Mouse (Mus musculus) heart, postnatal 10 days (tissue): Measurements from ENCODE around the gene Arhgef1. TPM values are rescaled to one million over a fixed set of nuclear protein-coding genes. Genes with fewer than 3 reads are reported as not detected.

Experiments used
- DNase-seq, 2 experiments: peaks; one replicate each; pipeline ENCODE4 v3.0.0; 2021
- intact Hi-C: fragments of 180-260 bp; cut with DNase I; formaldehyde crosslinking; loops from one replicate; pipeline ENCODE4 v1.15.1; 2025
- total RNA-seq, 2 experiments: library from RNA; stranded (reverse); gene quantifications; 2 replicates each; pipeline ENCODE4 v1.2.3; 2021

Gene Arhgef1
- total RNA-seq, 2 experiments from 2014 or later: 75.3 to 87.0 TPM

GRCm38 (mm10) chr7:24930475-24930874 lies 27.8 kb downstream of the Arhgef1 start:
- DNase-seq: no peak
- intact Hi-C loops: no loop called here

- intact Hi-C loops: no loop called here
- no peak for DNase-seq
Measured at GRCm38 (mm10) chr7:24931651-24932050, 28.9 kb downstream of the Arhgef1 start.

DNA sequence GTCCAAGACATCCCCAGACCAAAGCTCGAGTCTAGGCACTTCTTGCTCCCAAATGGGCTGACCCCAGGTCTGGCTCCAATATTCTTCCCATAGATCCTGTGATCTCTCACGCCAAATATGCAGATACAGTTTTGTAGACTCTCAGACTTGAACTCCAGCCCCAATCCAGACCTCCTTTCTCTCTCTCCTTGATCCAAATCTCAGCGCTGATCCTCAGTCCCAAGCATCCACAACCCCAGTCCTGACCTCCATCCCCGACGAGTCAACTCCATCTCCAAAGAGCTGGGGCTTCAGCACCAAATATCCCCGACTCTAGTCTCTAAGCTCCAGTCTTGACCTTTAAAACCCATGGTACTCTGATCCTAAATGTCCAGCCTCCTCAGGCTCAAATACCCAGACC lies 40.9 kb downstream of the Arhgef1 start:
- no peak for DNase-seq
- intact Hi-C loops: no loop called here

GRCm38 (mm10) chr7:24944257-24944950 lies 41.7 kb downstream of the Arhgef1 start, which contains the start of gene Gm4881:
Gene Gm4881, minus strand, starts transcription at chr7:24944494.
- DNase-seq: no peak
- intact Hi-C loops: no loop called here

- intact Hi-C loops: no loop called here
- DNase-seq: no peak
Measured at GRCm38 (mm10) chr7:24947316-24948048, 44.8 kb downstream of the Arhgef1 start.

GRCm38 (mm10) chr7:24948774-24949173 lies 46.1 kb downstream of the Arhgef1 start:
- intact Hi-C loops: loop anchor here (1.0 kb wide), 1 partner anchor 58 kb away; no protein-coding TSS in a partner anchor
- no peak for DNase-seq

- DNase-seq: peak; percentile 73 to 86
- intact Hi-C loops: loop anchor here (1.0 kb wide), 1 partner anchor 60 kb away; no protein-coding TSS in a partner anchor
Measured at GRCm38 (mm10) chr7:24949958-24950623, 47.4 kb downstream of the Arhgef1 start.

GRCm38 (mm10) chr7:24953966-24954365 lies 51.3 kb downstream of the Arhgef1 start:
- intact Hi-C loops: no loop called here
- no peak for DNase-seq

DNA sequence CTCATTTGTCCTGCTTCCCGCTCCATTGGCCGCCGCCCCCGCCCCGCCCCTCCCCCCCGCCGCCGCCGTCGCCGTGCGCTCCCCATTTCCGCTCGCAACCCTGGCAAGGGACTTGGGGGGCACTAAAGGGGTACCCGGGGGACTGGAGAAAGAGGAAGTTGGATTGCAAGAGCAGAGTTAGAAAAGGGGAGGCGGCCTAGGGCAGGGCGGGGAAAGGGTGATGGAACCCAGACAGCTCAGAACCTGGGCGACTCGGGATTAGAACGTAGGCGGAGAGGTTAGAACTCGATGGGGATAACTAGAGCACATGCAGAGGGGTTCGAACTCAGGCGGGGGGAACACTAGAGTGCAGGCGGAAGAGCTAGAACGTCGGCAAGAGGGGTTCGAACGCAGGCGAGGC lies 51.7 kb downstream of the Arhgef1 start:
- intact Hi-C loops: no loop called here
- no peak for DNase-seq

- no peak for DNase-seq
- intact Hi-C loops: no loop called here
Measured at GRCm38 (mm10) chr7:24955226-24955625, 52.5 kb downstream of the Arhgef1 start.

GRCm38 (mm10) chr7:24964288-24964687 lies 61.6 kb downstream of the Arhgef1 start:
- no peak for DNase-seq
- intact Hi-C loops: loop anchor here (2.0 kb wide), 1 partner anchor 73 kb away; no protein-coding TSS in a partner anchor

DNA sequence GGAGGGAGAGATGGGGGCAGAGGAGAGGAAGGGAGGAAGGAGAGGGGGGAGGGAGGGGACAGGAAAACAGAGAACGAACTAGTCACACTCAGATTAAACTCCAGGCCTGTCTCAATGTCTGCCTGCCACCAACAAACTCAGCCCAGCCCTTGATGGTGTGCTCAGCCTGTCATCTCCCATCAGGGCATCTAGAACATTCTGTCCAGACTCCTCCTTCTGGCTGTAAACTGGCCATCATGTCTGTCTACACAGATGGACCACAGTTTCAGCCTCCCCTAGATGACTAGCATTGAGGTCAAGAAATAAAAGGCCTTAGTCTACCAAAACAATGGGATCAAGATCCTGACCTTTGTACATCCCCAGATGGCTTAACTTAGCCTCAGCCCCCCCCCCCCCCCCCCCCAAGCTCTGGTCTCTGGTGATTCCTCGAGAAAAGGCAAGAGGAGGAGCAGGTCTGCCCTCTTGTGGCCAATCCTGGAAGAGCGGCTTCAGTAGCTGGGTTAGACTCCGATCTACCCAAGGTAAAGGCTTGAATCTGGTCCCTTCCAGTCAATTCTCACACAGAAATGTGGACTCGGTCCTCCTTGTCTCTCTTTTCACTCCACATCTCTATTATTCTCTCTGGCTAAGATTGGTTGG lies 62.3 kb downstream of the Arhgef1 start:
- intact Hi-C loops: loop anchor here (2.0 to 5.0 kb wide), 2 partner anchors 74 to 148 kb away; no protein-coding TSS in a partner anchor
- peak; percentile 73 to 88 for DNase-seq

- no peak for DNase-seq
- intact Hi-C loops: loop anchor here (5.0 kb wide), 1 partner anchor 151 kb away; no protein-coding TSS in a partner anchor
Measured at GRCm38 (mm10) chr7:24967966-24968365, 65.3 kb downstream of the Arhgef1 start.

DNA sequence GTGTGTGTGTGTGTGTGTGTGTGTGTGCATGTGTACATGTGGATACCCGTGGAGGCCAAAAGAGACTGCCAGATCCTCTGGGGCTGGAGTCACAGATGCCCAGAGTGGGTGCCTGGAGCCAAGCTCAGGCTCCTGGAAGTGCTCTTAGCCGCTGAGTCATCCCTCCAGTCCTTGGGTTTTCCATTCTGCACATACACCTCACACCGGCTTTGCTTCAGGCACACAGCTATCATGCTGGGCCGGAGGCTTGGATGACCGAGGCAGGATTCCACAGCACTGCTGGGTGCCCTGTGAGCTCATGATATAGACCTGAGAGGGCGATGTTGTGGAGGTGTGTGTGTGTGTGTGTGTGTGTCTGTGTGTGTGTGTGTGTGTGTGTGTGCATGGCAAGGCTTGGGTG lies 65.8 kb downstream of the Arhgef1 start:
- no peak for DNase-seq
- intact Hi-C loops: loop anchor here (5.0 kb wide), 1 partner anchor 151 kb away; no protein-coding TSS in a partner anchor

GRCm38 (mm10) chr7:24969805-24970204 lies 67.1 kb downstream of the Arhgef1 start:
- no peak for DNase-seq
- intact Hi-C loops: loop anchor here (5.0 kb wide), 2 partner anchors 68 to 153 kb away; partner anchors contain the start of gene Arhgef1

DNA sequence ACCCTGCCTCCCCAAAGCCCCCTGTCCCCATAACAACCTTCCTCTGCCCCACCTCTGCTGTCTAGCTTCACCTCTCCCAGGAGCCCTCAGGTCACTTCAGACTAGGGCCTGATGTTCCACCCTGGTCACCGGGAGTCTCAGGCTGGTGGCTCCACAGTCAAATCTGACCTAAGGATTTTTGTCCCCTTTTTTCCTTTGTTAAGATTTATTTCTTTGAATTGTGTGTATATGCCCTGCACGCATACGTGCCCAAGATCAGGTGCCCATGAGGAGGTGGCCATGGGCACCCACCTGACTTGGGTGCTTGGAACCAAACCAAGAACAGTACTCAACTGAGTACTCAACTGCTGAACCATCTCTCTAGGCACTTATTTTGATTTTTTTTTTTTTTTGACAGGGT lies 67.6 kb downstream of the Arhgef1 start:
- intact Hi-C loops: loop anchor here (5.0 kb wide), 1 partner anchor 68 kb away; the partner anchor contains the start of gene Arhgef1
- DNase-seq: no peak

- peak; percentile 29 to 58 for DNase-seq
- intact Hi-C loops: loop anchor here (5.0 kb wide), 1 partner anchor 69 kb away; the partner anchor contains the start of gene Arhgef1
Measured at GRCm38 (mm10) chr7:24971261-24971971, 68.7 kb downstream of the Arhgef1 start.

GRCm38 (mm10) chr7:24971972-24972893 lies 69.5 kb downstream of the Arhgef1 start, which contains the start of gene Rabac1:
Gene Rabac1, minus strand, starts transcription at chr7:24972754.
- intact Hi-C loops: loop anchor here (5.0 kb wide), 1 partner anchor 70 kb away; the partner anchor contains the start of gene Arhgef1
- DNase-seq: peak; percentile 93 to 95
